Mouse (Mus musculus) left cerebral cortex, postnatal 36 days (tissue): ENCODE data around the gene Il5. TPM values are rescaled to one million over a fixed set of nuclear protein-coding genes. Genes with fewer than 3 reads are reported as not detected.

ENCODE experiments used
- DNase-seq, 2 experiments: peaks; one replicate each; pipeline ENCODE4 v3.0.0; 2021 to 2022; ENCODE audit warnings: low spot score in 2 of 2, mixed read lengths in 1 of 2
- intact Hi-C: fragments of 180-260 bp; cut with DNase I; formaldehyde crosslinking; loops from one replicate; pipeline ENCODE4 v1.15.1; 2025
- microRNA-seq: library from miRNA; unstranded; fragments of <30 nt; microRNA quantifications from one replicate; pipeline ENCODE4 v1.2.0, GENCODE M21; 2022
- total RNA-seq, 2 experiments: library from RNA; stranded (reverse); gene quantifications; 2 replicates each; pipeline ENCODE4 v1.2.3; 2021

Gene Il5
- total RNA-seq, 2 experiments from 2014 or later = not detected

- no peak for DNase-seq
- intact Hi-C loops = loop anchor here (5.0 kb wide), 1 partner anchor 88 kb away; no protein-coding TSS in a partner anchor
Observed at GRCm38 (mm10) chr11:53764581-53764980, 44.0 kb downstream of the Il5 start.

DNA sequence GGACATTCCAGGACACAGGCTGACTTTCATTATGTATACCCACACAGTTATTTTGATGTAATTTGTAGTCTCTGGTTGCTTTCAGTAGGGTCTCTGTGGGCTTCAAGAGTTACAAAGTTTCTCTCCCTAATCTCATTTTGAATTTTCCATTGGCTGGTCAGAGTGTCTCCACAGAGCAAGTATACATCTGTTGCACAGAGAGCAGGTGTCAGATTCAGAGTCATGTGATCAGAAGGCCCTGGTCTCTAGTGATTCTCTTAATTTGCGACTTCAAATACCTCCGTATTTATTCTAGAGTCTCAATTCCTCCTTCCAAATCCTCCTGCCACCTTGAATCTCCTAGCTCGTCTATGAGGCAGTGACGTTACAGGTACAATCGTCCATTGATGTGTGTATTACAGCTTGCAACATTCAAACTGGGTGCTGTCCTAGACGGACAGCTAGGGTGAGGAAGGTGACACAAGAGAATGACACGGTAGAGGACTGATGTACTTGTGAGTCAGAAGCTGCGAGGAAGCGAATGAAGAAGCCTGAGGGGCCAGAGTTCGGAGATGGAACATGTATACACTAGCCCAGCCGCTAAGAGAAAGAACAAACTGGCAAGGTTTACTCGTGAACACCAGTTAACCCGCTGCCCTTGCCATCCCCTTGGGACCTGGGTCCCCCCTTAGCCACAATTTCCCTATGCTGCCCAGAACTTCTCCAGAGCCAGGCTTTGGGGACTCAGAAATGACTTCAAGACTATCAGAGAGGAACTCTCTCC is 48.0 kb downstream of the Il5 start:
- intact Hi-C loops = no loop called here
- no peak for DNase-seq

DNA sequence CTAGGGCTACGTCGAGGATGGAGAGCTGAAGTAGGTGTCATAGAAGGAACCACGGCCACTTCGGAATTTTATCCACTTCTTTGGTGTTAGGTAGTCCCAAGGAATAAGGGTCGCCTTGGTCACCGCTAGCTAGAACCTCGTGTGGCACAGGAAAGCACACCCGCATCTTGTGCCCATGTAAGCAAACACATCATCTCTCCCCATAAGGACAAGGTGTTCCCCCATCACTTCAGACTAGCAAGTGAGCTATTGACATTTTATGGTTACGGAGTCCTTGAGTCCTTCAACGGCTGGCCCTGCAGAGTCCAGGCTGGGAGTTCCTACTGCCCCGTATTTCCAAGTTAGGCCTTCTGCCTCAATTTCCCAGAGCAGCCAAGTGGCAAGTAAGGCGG is 48.6 kb downstream of the Il5 start:
- intact Hi-C loops = no loop called here
- no peak for DNase-seq

- DNase-seq = peak; percentile 86 to 87
- intact Hi-C loops = no loop called here
Observed at GRCm38 (mm10) chr11:53769760-53770124, 49.1 kb downstream of the Il5 start, which contains the start of gene Irf1. Gene Irf1 (plus strand): TSS chr11:53770014.

DNA sequence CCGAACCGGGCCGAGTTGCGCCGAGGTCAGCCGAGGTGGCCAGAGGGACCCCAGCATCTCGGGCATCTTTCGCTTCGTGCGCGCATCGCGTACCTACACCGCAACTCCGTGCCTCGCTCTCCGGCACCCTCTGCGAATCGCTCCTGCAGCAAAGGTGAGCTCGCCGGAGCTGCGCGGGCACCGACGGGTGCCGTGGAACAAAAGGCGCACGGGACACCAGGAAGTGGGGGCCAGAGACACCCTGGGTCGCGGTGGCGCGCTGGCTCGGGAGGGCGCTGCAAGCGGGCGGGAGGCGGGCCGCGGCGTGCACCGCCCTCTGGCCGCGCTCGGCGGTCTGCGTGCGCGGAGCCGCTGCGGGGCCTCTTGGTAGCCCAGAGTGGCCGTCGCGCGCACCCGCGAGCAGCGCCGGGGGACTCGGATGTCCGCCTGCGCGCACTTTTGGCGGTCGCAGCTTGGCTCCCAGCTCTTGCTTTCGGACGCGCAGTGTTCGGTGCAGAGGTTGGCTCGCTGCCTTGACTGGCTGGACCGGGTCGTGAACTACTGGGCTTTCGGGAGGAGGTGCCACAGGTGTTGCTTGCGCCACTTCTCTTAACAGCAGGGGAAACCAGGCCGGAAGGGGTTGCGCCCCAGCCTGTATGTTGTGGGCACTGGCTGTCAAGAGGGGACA is 49.7 kb downstream of the Il5 start:
- intact Hi-C loops = no loop called here
- DNase-seq = peak; percentile 69 to 74

- intact Hi-C loops = no loop called here
- DNase-seq = no peak
Observed at GRCm38 (mm10) chr11:53771001-53771744, 50.6 kb downstream of the Il5 start.

DNA sequence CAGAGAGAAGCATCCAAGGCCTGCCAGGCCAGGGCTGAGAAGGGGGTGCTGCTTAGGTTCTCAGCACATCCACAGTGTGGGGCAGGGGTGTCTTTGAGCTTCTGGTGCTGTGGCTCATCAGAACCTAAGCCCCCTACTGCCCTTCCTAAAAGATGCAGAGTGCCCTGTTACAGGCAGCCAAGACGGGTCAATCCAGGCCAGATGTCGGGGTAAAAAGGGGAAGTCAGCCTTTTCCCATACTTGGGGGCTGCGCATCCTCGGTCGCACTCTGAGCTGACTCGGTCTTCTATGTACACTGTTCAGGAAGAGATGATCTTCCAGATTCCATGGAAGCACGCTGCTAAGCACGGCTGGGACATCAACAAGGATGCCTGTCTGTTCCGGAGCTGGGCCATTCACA is 51.9 kb downstream of the Il5 start:
- no peak for DNase-seq
- intact Hi-C loops = no loop called here

DNA sequence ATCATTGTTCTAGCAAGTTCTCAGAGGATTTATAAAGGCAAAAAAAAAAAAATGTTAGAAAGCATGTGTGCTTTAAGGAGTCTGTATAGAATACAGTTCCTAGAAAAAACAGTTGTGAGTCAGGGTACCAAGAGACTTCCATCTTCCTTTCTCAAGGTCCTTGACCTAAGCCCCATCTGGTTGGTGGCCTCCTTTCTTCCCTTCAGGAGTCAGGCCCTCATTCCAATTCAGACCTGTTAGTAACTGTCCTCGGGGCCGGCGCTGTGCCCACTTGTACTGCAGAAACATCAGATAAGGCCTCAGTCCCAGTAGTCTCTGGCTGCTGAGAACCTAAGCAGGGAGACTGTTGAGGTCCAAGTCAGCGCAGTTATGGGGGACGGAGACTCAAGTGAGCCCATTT is 52.5 kb downstream of the Il5 start, which contains the start of gene Gm17334:
Gene Gm17334, minus strand, starts transcription at position 101 of the 400 bp plus-strand sequence.
- intact Hi-C loops = no loop called here
- DNase-seq = no peak

GRCm38 (mm10) chr11:53773641-53774360 is 53.2 kb downstream of the Il5 start:
- intact Hi-C loops = no loop called here
- no peak for DNase-seq

Small RNAs within 50 kb of the gene (microRNA-seq; reads per million reads assigned to microRNA genes)
- not detected for gene Mir7671

Other genes with a start within 250 kb of the Il5 start
- 1 to 10 TPM; 2.6 to 3.4 TPM for gene Gm9945, start 240.6 kb upstream of the Il5 start, total RNA-seq
- 10 to 100 TPM; 59.1 to 81.6 TPM for gene Sowaha, start 240.5 kb upstream of the Il5 start, total RNA-seq
- 100 to 1,000 TPM; 305 to 337 TPM for gene Sept8, start 201.5 kb upstream of the Il5 start, total RNA-seq
- 100 to 1,000 TPM; 115 to 130 TPM for gene Kif3a, start 153.4 kb upstream of the Il5 start, total RNA-seq
- not detected for gene Il4, start 102.1 kb upstream of the Il5 start, total RNA-seq
- not detected for gene Il13, start 86.1 kb upstream of the Il5 start, total RNA-seq
- 10 to 100 TPM in 1 of 2 experiments, 1 to 10 TPM in 1; 9.9 to 11.3 TPM for gene Rad50, start 13.5 kb upstream of the Il5 start, total RNA-seq
- gene Irf1, start 49.2 kb downstream of the Il5 start, total RNA-seq = 1 to 10 TPM; 6.5 to 6.6 TPM
- gene Gm17334, start 52.4 kb downstream of the Il5 start, total RNA-seq = 1 to 10 TPM in 1 of 2 experiments, under 1 TPM in 1; 0.96 to 1.2 TPM
- 1 to 10 TPM; 4.0 to 4.5 TPM for gene Gm12216, start 138.5 kb downstream of the Il5 start, total RNA-seq
- 10 to 100 TPM in 1 of 2 experiments, 1 to 10 TPM in 1; 7.8 to 13.1 TPM for gene Slc22a5, start 170.9 kb downstream of the Il5 start, total RNA-seq